10 mouse cellular contexts compared by ENCODE assay signal in genomic region chr11:120317456-120317855, GRCm38 (mm10). TPM values are rescaled to one million over a fixed set of nuclear protein-coding genes. Genes with fewer than 3 reads are reported as not detected.
A peak's percentile ranks its signal among the peaks of the same experiment; 100 is the strongest.
DNase-seq lines count a peak whose midpoint lies in the region; ATAC-seq and TF ChIP-seq lines count a peak whose summit lies in the region.
"Had no signal": no experiment of that assay in that cellular context is flagged by ENCODE, and none has a peak within 500 bp of the region (broad histone marks: within the 10 kb centered on the region; RNA-seq: fewer than 3 reads in every experiment).

No protein-coding gene starts in this region.

- H3K9me3 ChIP-seq in heart, embryonic 10.5 days: no peaks in the 10 kb centered on the region
- H3K9me3 ChIP-seq in hindbrain, embryonic 16.5 days (ENCODE audit: control insufficient read depth, low read length): no peaks in the 10 kb centered on the region
- no peaks in the 10 kb centered on the region for H3K9me3 ChIP-seq in midbrain, embryonic 11.5 days (ENCODE audit: control insufficient read depth, low read length)

- H3K4me1 ChIP-seq in heart, embryonic 10.5 days: peaks cover 32% of the 10 kb centered on the region
- H3K4me1 ChIP-seq in bone marrow macrophage, adult 2 months (ENCODE audit: control insufficient read depth, insufficient read depth, low read length): peaks cover 13% of the 10 kb centered on the region
- H3K4me1 ChIP-seq in hindbrain, embryonic 16.5 days (ENCODE audit: control insufficient read depth, insufficient read depth, low read depth, low read length): peaks cover 21% of the 10 kb centered on the region
- peaks cover 19% of the 10 kb centered on the region for H3K4me1 ChIP-seq in midbrain, embryonic 11.5 days (ENCODE audit: control insufficient read depth, insufficient read depth, low read length)

- intact Hi-C loops in heart, postnatal 14 days (cut with DNase I): loop anchor here (5.0 kb wide), 1 partner anchor 60 kb away; the partner anchor contains the start of gene Faap100
- intact Hi-C loops in gastrocnemius, postnatal 36 days (cut with DNase I): no loop called here

- H3K4me3 ChIP-seq in heart, embryonic 10.5 days: no peak overlapping the region; the same call in 1 of the 2 replicates
- no peak overlapping the region for H3K4me3 ChIP-seq in bone marrow macrophage, adult 2 months (ENCODE audit: insufficient read depth, low read length)
- peak overlapping the region; percentile 41; the same call in 1 of the 2 replicates for H3K4me3 ChIP-seq in hindbrain, embryonic 16.5 days (ENCODE audit: low read length)
- H3K4me3 ChIP-seq in midbrain, embryonic 11.5 days (ENCODE audit: low read depth, low read length): no peak overlapping the region

- peak overlapping the region; percentile 10; the same call in 1 of the 2 replicates for H3K9ac ChIP-seq in hindbrain, embryonic 16.5 days (ENCODE audit: low read depth, low read length)
- peak overlapping the region; percentile 93; the same call in 1 of the 2 replicates for H3K9ac ChIP-seq in midbrain, embryonic 11.5 days (ENCODE audit: low read length)

- H3K27ac ChIP-seq in heart, embryonic 10.5 days: peak overlapping the region; percentile 96
- peak overlapping the region; percentile 91; the same call in 1 of the 2 replicates for H3K27ac ChIP-seq in bone marrow macrophage, adult 2 months (ENCODE audit: insufficient read depth, low read depth, low read length)
- peak overlapping the region; percentile 94 for H3K27ac ChIP-seq in hindbrain, embryonic 16.5 days (ENCODE audit: low read depth, low read length)
- H3K27ac ChIP-seq in midbrain, embryonic 11.5 days (ENCODE audit: low read depth, low read length): no peak overlapping the region

- no peak for TF ChIP-seq POLR2A in bone marrow macrophage, adult 2 months (IDR thresholded peaks at IDR 0.05; ENCODE audit: borderline replicate concordance, low read depth, low read length)

- TF ChIP-seq CTCF in bone marrow macrophage, adult 2 months (IDR thresholded peaks at IDR 0.05; ENCODE audit: low read depth, low read length): no peak

- DNase-seq in heart, embryonic 10.5 days (ENCODE audit: low spot score): peak; percentile 64
- DNase-seq in heart, postnatal 14 days: no peak
- DNase-seq in midbrain, embryonic 11.5 days (ENCODE audit: low spot score, missing footprints): peak; percentile 81
- no peak for DNase-seq in adrenal gland, adult 2 months
- no peak for DNase-seq in gastrocnemius, postnatal 36 days
- no peak for DNase-seq in layer of hippocampus, adult 9-10 months (ENCODE audit: low spot score)
- DNase-seq: B cell, adult 2 months had no signal

- peak overlapping the region; percentile 79 for H3K4me2 ChIP-seq in hindbrain, embryonic 16.5 days (ENCODE audit: low read length)
- peak overlapping the region; percentile 93 for H3K4me2 ChIP-seq in midbrain, embryonic 11.5 days

- no peaks in the 10 kb centered on the region for H3K36me3 ChIP-seq in heart, embryonic 10.5 days
- H3K36me3 ChIP-seq in hindbrain, embryonic 16.5 days (ENCODE audit: control insufficient read depth, insufficient read depth, low read length): no peaks in the 10 kb centered on the region
- H3K36me3 ChIP-seq in midbrain, embryonic 11.5 days (ENCODE audit: control insufficient read depth, insufficient read depth, low read length): no peaks in the 10 kb centered on the region

- ATAC-seq in hindbrain, embryonic 16.5 days: no peak
- no peak for ATAC-seq in midbrain, embryonic 11.5 days (ENCODE audit: low FRiP score)

- H3K27me3 ChIP-seq in heart, embryonic 10.5 days (ENCODE audit: insufficient read depth, poor library complexity, severe bottlenecking): no peaks in the 10 kb centered on the region
- H3K27me3 ChIP-seq in hindbrain, embryonic 16.5 days (replicated peaks; ENCODE audit: control insufficient read depth, insufficient read depth, low read length): no peaks in the 10 kb centered on the region
- no peaks in the 10 kb centered on the region for H3K27me3 ChIP-seq in midbrain, embryonic 11.5 days (ENCODE audit: control insufficient read depth, insufficient read depth, low read length)

- WGBS in heart, embryonic 10.5 days: 70% methylated on average over 7 of the region's 7 CpGs
- WGBS in hindbrain, embryonic 16.5 days: 49% methylated on average over 7 of the region's 7 CpGs
- 78% methylated on average over 7 of the region's 7 CpGs for WGBS in midbrain, embryonic 11.5 days

RNA-seq across cellular contexts. Expression of gene Actg1, which starts 30.9 kb away (rescaled TPM):
- 1,513 and 2,033 TPM in 2 replicates for polyA plus RNA-seq in heart, embryonic 10.5 days (2016; fragmentation: Nextera tagmentation; extraction: Ambion mirVana)
- 100 to 1,000 TPM; 451 to 520 TPM for total RNA-seq in heart, postnatal 14 days (2021)
- polyA plus RNA-seq in bone marrow macrophage, adult 2 months (2012; ENCODE audit: insufficient read depth, insufficient read length, missing spikeins): 2,086 and 2,131 TPM in 2 replicates
- polyA plus RNA-seq in hindbrain, embryonic 16.5 days (2015; fragmentation: Nextera tagmentation; extraction: Ambion mirVana): 4,199 and 4,222 TPM in 2 replicates
- polyA plus RNA-seq in midbrain, embryonic 11.5 days (2014; fragmentation: Nextera tagmentation; extraction: Ambion mirVana): 2,965 and 3,081 TPM in 2 replicates
- 1,000 to 10,000 TPM in 1 of 2 experiments, 100 to 1,000 TPM in 1; 913 to 1,618 TPM for total RNA-seq in adrenal gland, adult 2 months (2021)
- 531 and 632 TPM in 2 replicates for polyA plus RNA-seq in adrenal gland, adult 2 months (2012; rRNA removed)
- total RNA-seq in gastrocnemius, postnatal 36 days (2021): 100 to 1,000 TPM; 186 to 222 TPM

RNA-seq across cellular contexts. Expression of gene Fscn2, which starts 43.9 kb away (rescaled TPM):
- polyA plus RNA-seq in heart, embryonic 10.5 days (2016; fragmentation: Nextera tagmentation; extraction: Ambion mirVana): 0.25 and 0.49 TPM in 2 replicates
- total RNA-seq in heart, postnatal 14 days (2021): not detected
- not detected in 2 replicates for polyA plus RNA-seq in bone marrow macrophage, adult 2 months (2012; ENCODE audit: insufficient read depth, insufficient read length, missing spikeins)
- polyA plus RNA-seq in hindbrain, embryonic 16.5 days (2015; fragmentation: Nextera tagmentation; extraction: Ambion mirVana): 0.66 and 1.6 TPM in 2 replicates
- 1.4 TPM in 2 replicates for polyA plus RNA-seq in midbrain, embryonic 11.5 days (2014; fragmentation: Nextera tagmentation; extraction: Ambion mirVana)
- under 1 TPM; 0.17 to 0.58 TPM for total RNA-seq in adrenal gland, adult 2 months (2021)
- 0.16 and 0.22 TPM in 2 replicates for polyA plus RNA-seq in adrenal gland, adult 2 months (2012; rRNA removed)
- total RNA-seq in gastrocnemius, postnatal 36 days (2021): under 1 TPM; 0.31 to 0.37 TPM
- polyA plus RNA-seq: large intestine, adult 2 months had no signal

Comparison
In these comparisons a context has a peak if more than half of its experiments do, and no peak if none do; other contexts are left out.
1. DNase-seq: peak in heart, embryonic 10.5 days (single experiment) and midbrain, embryonic 11.5 days (single experiment); none in heart, postnatal 14 days (0 of 2), adrenal gland, adult 2 months (single experiment), gastrocnemius, postnatal 36 days (0 of 2) and layer of hippocampus, adult 9-10 months (single experiment).